In genomic region chrX:18411071-18411840, GRCm38 (mm10) we compare ENCODE assay signal across 24 mouse cellular contexts. TPM values are rescaled to one million over a fixed set of nuclear protein-coding genes. Genes with fewer than 3 reads are reported as not detected.
DNase-seq lines count a peak whose midpoint lies in the region; ATAC-seq lines count a peak whose summit lies in the region.
"Had no signal": no experiment of that assay in that cellular context is flagged by ENCODE, and none has a peak within 500 bp of the region (broad histone marks: within the 10 kb centered on the region; RNA-seq: fewer than 3 reads in every experiment).

No protein-coding gene starts in this region.

- no peak overlapping the region for H3K4me3 ChIP-seq in kidney, embryonic 15.5 days (replicated peaks)
- H3K4me3 ChIP-seq: embryonic facial prominence, embryonic 15.5 days; erythroblast, embryonic 14.5 days; forebrain, embryonic 10.5 days; gastrocnemius, adult 2 months; heart, embryonic 12.5 days; hindbrain, embryonic 10.5 days had no signal

- no peaks in the 10 kb centered on the region for H3K9me3 ChIP-seq in kidney, embryonic 15.5 days (replicated peaks)
- H3K9me3 ChIP-seq: embryonic facial prominence, embryonic 15.5 days; forebrain, embryonic 10.5 days; G1E; heart, embryonic 12.5 days; hindbrain, embryonic 10.5 days had no signal

- H3K9ac ChIP-seq in kidney, embryonic 15.5 days, result no peak overlapping the region
- H3K9ac ChIP-seq: embryonic facial prominence, embryonic 15.5 days; heart, embryonic 12.5 days; hindbrain, embryonic 14.5 days had no signal

- no peaks in the 10 kb centered on the region for H3K27me3 ChIP-seq in kidney, embryonic 15.5 days
- H3K27me3 ChIP-seq: embryonic facial prominence, embryonic 15.5 days; heart, embryonic 12.5 days had no signal

- H3K4me1 ChIP-seq in kidney, embryonic 15.5 days, result no peaks in the 10 kb centered on the region
- H3K4me1 ChIP-seq: embryonic facial prominence, embryonic 15.5 days; forebrain, embryonic 10.5 days; heart, embryonic 12.5 days; hindbrain, embryonic 10.5 days had no signal

- peak; percentile 75 for ATAC-seq in cerebellum, adult (ENCODE audit: insufficient number of reproducible peaks, low FRiP score, low TSS enrichment)
- no peak for ATAC-seq in kidney, embryonic 15.5 days (replicated peaks; ENCODE audit: low FRiP score)
- ATAC-seq: CD4-positive, CD25-positive, alpha-beta regulatory T cell, adult 4 months; forebrain, embryonic 14.5 days; intestine, embryonic 16.5 days had no signal

- no peak overlapping the region for H3K27ac ChIP-seq in kidney, embryonic 15.5 days
- H3K27ac ChIP-seq: embryonic facial prominence, embryonic 15.5 days; forebrain, embryonic 10.5 days; gastrocnemius, adult 2 months; hindbrain, embryonic 10.5 days; hindbrain, embryonic 14.5 days had no signal

- 88% methylated on average over 10 of the region's 10 CpGs for WGBS in kidney, embryonic 15.5 days

- DNase-seq in cerebellum, postnatal 4 days (ENCODE audit: low spot score in 2 of 2), result no peak
- peak; percentile 51 for DNase-seq in cerebellum, adult 8-10 months
- DNase-seq in cerebellum, postnatal 14 days, result peak; percentile 70 to 83
- no peak for DNase-seq in left cerebral cortex, adult 8-10 months (ENCODE audit: low spot score in 2 of 2)
- no peak for DNase-seq in kidney, postnatal 14 days
- DNase-seq in layer of hippocampus, postnatal 10 days (ENCODE audit: low spot score in 2 of 2), result no peak
- DNase-seq: adrenal gland, postnatal 10 days; B cell, adult 2 months; embryo, embryonic 11 days; gastrocnemius, adult 2 months; gastrocnemius, postnatal 25 days had no signal

- no peak overlapping the region for H3K4me2 ChIP-seq in kidney, embryonic 15.5 days
- H3K4me2 ChIP-seq: embryonic facial prominence, embryonic 15.5 days; heart, embryonic 12.5 days; hindbrain, embryonic 14.5 days had no signal

- H3K36me3 ChIP-seq in kidney, embryonic 15.5 days, result no peaks in the 10 kb centered on the region
- H3K36me3 ChIP-seq: embryonic facial prominence, embryonic 15.5 days; forebrain, embryonic 10.5 days; G1E; heart, embryonic 12.5 days; hindbrain, embryonic 10.5 days had no signal

RNA-seq across cellular contexts. Expression of gene 4930578C19Rik, which starts 49.9 kb away (rescaled TPM):
- 1 to 10 TPM; 1.1 to 1.7 (median 1.4) TPM for total RNA-seq in left cerebral cortex, adult 8-10 months (2022)
- 0.67 and 0.68 TPM in 2 replicates for polyA plus RNA-seq in kidney, embryonic 15.5 days (2015; fragmentation: Nextera tagmentation; extraction: Ambion mirVana)
- 1 to 10 TPM; 1.9 to 2.2 TPM for total RNA-seq in layer of hippocampus, postnatal 10 days (2021)
- total RNA-seq: G1E; granulocyte monocyte progenitor cell, adult 5-6 weeks had no signal
- polyA plus RNA-seq: CD4-positive, CD25-positive, alpha-beta regulatory T cell, adult 4 months; erythroblast, embryonic 14.5 days; G1E; heart, embryonic 12.5 days had no signal

Comparison
In these comparisons a context has a peak if more than half of its experiments do, and no peak if none do; other contexts are left out.
1. DNase-seq: peak in cerebellum, adult 8-10 months (single experiment) and cerebellum, postnatal 14 days (2 of 2); none in cerebellum, postnatal 4 days (0 of 2), left cerebral cortex, adult 8-10 months (0 of 2), kidney, postnatal 14 days (single experiment) and layer of hippocampus, postnatal 10 days (0 of 2).